Mouse (Mus musculus) myocyte (in vitro differentiated cells): ENCODE measurements around the gene Snrpa. TPM values are rescaled to one million over a fixed set of nuclear protein-coding genes. Genes with fewer than 3 reads are reported as not detected.

Source experiments
- H3K27me3 ChIP-seq: one replicate; pipeline ENCODE4 v1.6.1; 2011; ENCODE audit not compliant: control insufficient read depth, insufficient read depth, insufficient read length
- H3K36me3 ChIP-seq: one replicate; pipeline ENCODE4 v1.6.1; 2011; ENCODE audit not compliant: control insufficient read depth, insufficient read depth
- H3K4me2 ChIP-seq: one replicate; pipeline ENCODE4 v1.6.1; 2011; ENCODE audit warnings: low read depth, control low read depth
- H3K4me3 ChIP-seq: one replicate; pipeline ENCODE4 v1.5.1; 2011; ENCODE audit warnings: mild to moderate bottlenecking, control low read depth, moderate library complexity
- H3K79me2 ChIP-seq: one replicate; pipeline ENCODE4 v1.6.1; 2011; ENCODE audit not compliant: control insufficient read depth, insufficient read depth
- H3ac ChIP-seq: one replicate; pipeline ENCODE4 v1.6.1; 2011; ENCODE audit not compliant: control insufficient read depth, insufficient read length
- CEBPB ChIP-seq: IDR thresholded peaks from 2 replicates; pipeline ENCODE4 v1.6.1; 2011; ENCODE audit warnings: mild to moderate bottlenecking, moderate library complexity; ENCODE audit not compliant: poor library complexity, insufficient read depth, severe bottlenecking
- E2F4 ChIP-seq: IDR thresholded peaks from one replicate; pipeline ENCODE4 v1.6.1; 2011; ENCODE audit warnings: mild to moderate bottlenecking, control low read depth, moderate library complexity; ENCODE audit not compliant: insufficient read depth
- MAX ChIP-seq: IDR thresholded peaks from one replicate; pipeline ENCODE4 v1.6.1; 2011; ENCODE audit warnings: low read depth, mild to moderate bottlenecking, control low read depth
- MYOD1 ChIP-seq, 3 experiments: IDR thresholded peaks; one replicate each; pipeline ENCODE4 v1.6.1; 2011; ENCODE audit warnings: control low read depth in 2 of 3, low read depth in 2 of 3, mild to moderate bottlenecking in 2 of 3, moderate library complexity in 1 of 3; ENCODE audit not compliant: insufficient read length in 2 of 3, control insufficient read depth in 1 of 3
- MYOG ChIP-seq, 3 experiments: IDR thresholded peaks; one replicate each; pipeline ENCODE4 v1.6.1; 2011; ENCODE audit warnings: control low read depth in 2 of 3, low read depth in 2 of 3, mild to moderate bottlenecking in 2 of 3; ENCODE audit not compliant: insufficient read length in 2 of 3, control insufficient read depth in 1 of 3, insufficient read depth in 1 of 3
- POLR2A ChIP-seq: IDR thresholded peaks from one replicate; pipeline ENCODE4 v1.6.1; 2011; ENCODE audit warnings: low read depth, mild to moderate bottlenecking, control low read depth, moderate library complexity; ENCODE audit not compliant: insufficient read length
- POLR2AphosphoS2 ChIP-seq: IDR thresholded peaks from one replicate; pipeline ENCODE4 v1.6.1; 2011; ENCODE audit warnings: low read depth, control low read depth; ENCODE audit not compliant: insufficient read length
- REST ChIP-seq: IDR thresholded peaks from one replicate; pipeline ENCODE4 v1.6.1; 2011; ENCODE audit warnings: mild to moderate bottlenecking, control low read depth, moderate library complexity; ENCODE audit not compliant: insufficient read depth, insufficient read length
- SRF ChIP-seq: IDR thresholded peaks from one replicate; pipeline ENCODE4 v1.6.1; 2011; ENCODE audit warnings: low read depth; ENCODE audit not compliant: control insufficient read depth, insufficient read length
- TCF12 ChIP-seq: IDR thresholded peaks from one replicate; pipeline ENCODE4 v1.6.1; 2011; ENCODE audit warnings: mild to moderate bottlenecking, control low read depth; ENCODE audit not compliant: poor library complexity, insufficient read depth, severe bottlenecking
- TCF3 ChIP-seq: IDR thresholded peaks from one replicate; pipeline ENCODE4 v1.6.1; 2011; ENCODE audit warnings: low read depth, control low read depth; ENCODE audit not compliant: insufficient read length
- USF1 ChIP-seq: IDR thresholded peaks from one replicate; pipeline ENCODE4 v1.6.1; 2011; ENCODE audit warnings: low read depth, mild to moderate bottlenecking, control low read depth, moderate library complexity
- polyA plus RNA-seq: library from polyadenylated mRNA; unstranded; fragments of >200 nt; fragmentation: generic; extraction: Trizol; gene quantifications from one replicate; pipeline ENCODE4 v1.2.1, GENCODE M21; 2012; ENCODE audit warnings: missing spikeins

Gene Snrpa
- polyA plus RNA-seq, 1 experiment: 166 TPM

DNA sequence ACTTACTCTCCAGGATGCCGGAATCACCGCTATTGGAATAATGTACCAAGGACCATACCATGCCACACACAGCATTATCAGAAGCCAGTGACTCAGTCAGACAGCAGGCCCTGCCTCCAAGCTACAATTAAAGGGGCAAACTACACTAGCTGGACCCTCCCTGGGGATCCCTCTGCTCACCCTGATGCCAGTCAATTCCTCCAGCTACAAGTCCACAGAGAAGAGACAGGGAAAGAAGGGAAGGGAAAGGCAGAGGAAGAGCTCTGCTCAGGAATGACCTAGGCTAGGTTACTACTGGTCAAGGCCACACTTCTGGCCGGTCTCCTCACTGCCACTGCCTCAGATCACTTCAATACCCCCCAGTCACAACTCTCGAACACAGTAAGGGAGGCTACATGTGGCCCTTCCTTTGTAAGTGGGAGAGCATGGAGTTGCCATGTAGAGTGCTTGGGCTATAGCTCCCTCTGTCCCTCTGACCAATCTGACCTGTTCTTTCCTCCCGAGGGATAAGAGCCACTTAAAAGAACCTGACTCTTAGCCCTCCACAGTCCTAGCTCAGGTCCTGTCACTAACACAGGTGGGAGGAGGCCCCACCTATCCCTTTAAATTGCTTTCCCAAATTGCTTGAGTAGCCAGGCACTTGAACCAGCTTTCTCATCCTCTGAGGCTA lies 33.2 kb downstream of the Snrpa start:
- peak overlapping the region; percentile 13 for H3K4me2 ChIP-seq
- no peak overlapping the region for H3ac ChIP-seq
- no peaks in the 10 kb centered on the region for H3K36me3 ChIP-seq
- no peaks in the 10 kb centered on the region for H3K27me3 ChIP-seq
- TF ChIP-seq CEBPB (no peak), TCF3 (no peak), TCF12 (no peak)
- H3K4me3 ChIP-seq: no peak overlapping the region
- peaks cover 12% of the 10 kb centered on the region for H3K79me2 ChIP-seq

- H3K4me3 ChIP-seq: no peak overlapping the region
Observed at GRCm38 (mm10) chr7:27161744-27162143, 34.3 kb downstream of the Snrpa start.

GRCm38 (mm10) chr7:27160921-27161320 lies 35.1 kb downstream of the Snrpa start:
- Histone ChIP-seq H3K4me2 (no peak overlapping the region), H3ac (no peak overlapping the region), H3K36me3 (no peaks in the 10 kb centered on the region), H3K79me2 (peaks cover 9% of the 10 kb centered on the region), H3K4me3 (no peak overlapping the region), H3K27me3 (no peaks in the 10 kb centered on the region)
- TF ChIP-seq USF1 (no peak), TCF3 (no peak)

More at GRCm38 (mm10) chr7:27161744-27162143, 34.3 kb downstream of the Snrpa start:
- no peak for TF ChIP-seq MYOD1 (IDR thresholded peaks at IDR 0.05; ENCODE audit: control insufficient read depth in 1 of 3, insufficient read length in 2 of 3, low read depth in 2 of 3)
- TF ChIP-seq CEBPB: no peak
- no peak for TF ChIP-seq POLR2AphosphoS2
- no peak for TF ChIP-seq POLR2A
- TF ChIP-seq SRF: no peak
- TF ChIP-seq E2F4: no peak
- no peak for TF ChIP-seq TCF12
- TF ChIP-seq MAX: no peak
- no peak for TF ChIP-seq REST
- Histone ChIP-seq H3ac (no peak overlapping the region), H3K79me2 (peaks cover 12% of the 10 kb centered on the region), H3K4me2 (no peak overlapping the region), H3K27me3 (no peaks in the 10 kb centered on the region), H3K36me3 (no peaks in the 10 kb centered on the region)

GRCm38 (mm10) chr7:27159882-27160281 lies 36.2 kb downstream of the Snrpa start:
- Histone ChIP-seq H3K4me3 (no peak overlapping the region), H3K36me3 (no peaks in the 10 kb centered on the region), H3K4me2 (peak overlapping the region; percentile 13), H3K79me2 (no peaks in the 10 kb centered on the region), H3K27me3 (no peaks in the 10 kb centered on the region), H3ac (no peak overlapping the region)
- TF ChIP-seq MAX (no peak), TCF12 (no peak), USF1 (no peak), TCF3 (no peak), CEBPB (no peak), MYOD1 (IDR thresholded peaks at IDR 0.05; ENCODE audit: control insufficient read depth in 1 of 3, insufficient read length in 2 of 3, low read depth in 2 of 3) (no peak), POLR2A (no peak), E2F4 (no peak), MYOG (IDR thresholded peaks at IDR 0.05; ENCODE audit: control insufficient read depth in 1 of 3, insufficient read depth in 1 of 3, insufficient read length in 2 of 3, low read depth in 2 of 3) (no peak), REST (no peak), SRF (no peak), POLR2AphosphoS2 (no peak)

GRCm38 (mm10) chr7:27159256-27159655 lies 36.8 kb downstream of the Snrpa start:
- H3K27me3 ChIP-seq: no peaks in the 10 kb centered on the region
- no peaks in the 10 kb centered on the region for H3K36me3 ChIP-seq
- TF ChIP-seq E2F4: no peak
- TF ChIP-seq POLR2AphosphoS2: no peak
- no peak for TF ChIP-seq TCF12
- no peak for TF ChIP-seq USF1
- no peak for TF ChIP-seq SRF
- TF ChIP-seq MYOG (IDR thresholded peaks at IDR 0.05; ENCODE audit: control insufficient read depth in 1 of 3, insufficient read depth in 1 of 3, insufficient read length in 2 of 3, low read depth in 2 of 3): no peak
- TF ChIP-seq CEBPB: no peak
- no peak for TF ChIP-seq MYOD1 (IDR thresholded peaks at IDR 0.05; ENCODE audit: control insufficient read depth in 1 of 3, insufficient read length in 2 of 3, low read depth in 2 of 3)
- TF ChIP-seq MAX: no peak
- no peak for TF ChIP-seq TCF3
- H3K79me2 ChIP-seq: no peaks in the 10 kb centered on the region
- no peak overlapping the region for H3K4me2 ChIP-seq
- no peak overlapping the region for H3ac ChIP-seq
- no peak overlapping the region for H3K4me3 ChIP-seq
